8 mouse cellular contexts compared by ENCODE assay signal in the genomic region with DNA sequence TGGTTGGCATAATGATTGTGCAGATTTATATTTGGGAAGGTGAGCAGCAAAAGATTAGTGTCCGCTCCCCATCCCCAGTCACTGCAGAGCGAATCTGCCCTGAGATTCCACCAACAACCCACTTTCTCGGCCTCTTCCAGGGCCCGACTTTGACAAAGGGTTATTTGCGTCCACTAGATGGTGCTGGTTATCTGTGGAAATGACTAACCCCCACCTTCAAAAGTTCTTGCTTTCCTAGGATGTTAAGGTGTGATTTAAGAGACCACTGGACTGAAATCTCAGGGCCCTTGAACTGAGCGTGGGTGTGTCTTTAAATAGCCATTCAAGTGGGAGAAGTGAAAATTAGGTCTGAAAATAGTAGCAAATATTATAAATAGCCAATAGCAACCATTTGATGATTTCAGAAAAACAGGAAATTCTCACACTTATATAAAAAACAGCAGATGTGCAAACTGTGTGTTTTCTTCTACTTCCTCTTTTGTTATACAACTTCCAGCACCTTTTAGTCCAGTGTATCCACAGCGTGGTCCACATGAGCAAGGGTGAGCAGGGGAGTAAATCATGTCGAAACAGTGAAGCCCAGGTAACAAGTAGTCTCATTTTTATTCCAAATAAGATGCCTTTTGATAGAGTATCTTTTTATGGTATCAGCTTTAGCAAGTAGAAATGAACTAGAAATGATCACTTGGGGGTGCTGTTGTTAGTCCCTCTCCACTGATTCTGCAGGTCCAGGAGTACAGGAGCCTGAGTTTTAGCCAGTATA. TPM values are rescaled to one million over a fixed set of nuclear protein-coding genes. Genes with fewer than 3 reads are reported as not detected.
A peak's percentile ranks its signal among the peaks of the same experiment; 100 is the strongest.
DNase-seq lines count a peak whose midpoint lies in the region; ATAC-seq lines count a peak whose summit lies in the region.

No protein-coding gene starts in this region.

- 25% methylated on average over 8 of the region's 8 CpGs for WGBS in hindbrain, embryonic 10.5 days
- 19% methylated on average over 8 of the region's 8 CpGs for WGBS in hindbrain, embryonic 12.5 days
- WGBS in midbrain, embryonic 14.5 days, result 22% methylated on average over 8 of the region's 8 CpGs

- H3K27ac ChIP-seq in hindbrain, embryonic 10.5 days, result no peak overlapping the region
- no peak overlapping the region for H3K27ac ChIP-seq in hindbrain, embryonic 12.5 days
- no peak overlapping the region for H3K27ac ChIP-seq in midbrain, embryonic 14.5 days (replicated peaks; ENCODE audit: low read depth, low read length)

- H3K27me3 ChIP-seq in hindbrain, embryonic 10.5 days (ENCODE audit: insufficient read depth, poor library complexity, severe bottlenecking), result 0 out of 2 replicates have a peak, but pooled peaks cover 4% of the 10 kb centered on the region
- H3K27me3 ChIP-seq in hindbrain, embryonic 12.5 days, result no peaks in the 10 kb centered on the region
- H3K27me3 ChIP-seq in midbrain, embryonic 14.5 days (ENCODE audit: control insufficient read depth, insufficient read depth, low read length), result no peaks in the 10 kb centered on the region

- no peaks in the 10 kb centered on the region for H3K9me3 ChIP-seq in hindbrain, embryonic 10.5 days
- H3K9me3 ChIP-seq in hindbrain, embryonic 12.5 days (replicated peaks), result no peaks in the 10 kb centered on the region
- no peaks in the 10 kb centered on the region for H3K9me3 ChIP-seq in midbrain, embryonic 14.5 days (ENCODE audit: control insufficient read depth, low read length)

- DNase-seq in hindbrain, embryonic 10.5 days (ENCODE audit: low spot score), result peak; percentile 53
- DNase-seq in adrenal gland, adult 2 months, result peak; percentile 51
- DNase-seq in embryo, embryonic 11.5 days (ENCODE audit: low read depth, low spot score), result peak; percentile 45
- peak; percentile 35 to 55 for DNase-seq in layer of hippocampus, postnatal 36 days
- DNase-seq in midbrain, embryonic 14.5 days, result peak; percentile 90
- DNase-seq in spleen, postnatal 36 days (ENCODE audit: low spot score in 2 of 2), result peak; percentile 65 to 81

- H3K9ac ChIP-seq in hindbrain, embryonic 12.5 days, result no peak overlapping the region
- no peak overlapping the region for H3K9ac ChIP-seq in midbrain, embryonic 14.5 days (replicated peaks; ENCODE audit: low read length)

- H3K4me1 ChIP-seq in hindbrain, embryonic 10.5 days (replicated peaks), result no peaks in the 10 kb centered on the region; the same call in 1 of the 2 replicates
- no peaks in the 10 kb centered on the region for H3K4me1 ChIP-seq in hindbrain, embryonic 12.5 days
- H3K4me1 ChIP-seq in midbrain, embryonic 14.5 days (ENCODE audit: control insufficient read depth, insufficient read depth, low read length), result no peaks in the 10 kb centered on the region

- no peak overlapping the region for H3K4me3 ChIP-seq in hindbrain, embryonic 10.5 days
- no peak overlapping the region for H3K4me3 ChIP-seq in hindbrain, embryonic 12.5 days
- H3K4me3 ChIP-seq in midbrain, embryonic 14.5 days (replicated peaks; ENCODE audit: low read depth, low read length), result no peak overlapping the region

- H3K36me3 ChIP-seq in hindbrain, embryonic 10.5 days, result no peaks in the 10 kb centered on the region
- no peaks in the 10 kb centered on the region for H3K36me3 ChIP-seq in hindbrain, embryonic 12.5 days
- no peaks in the 10 kb centered on the region for H3K36me3 ChIP-seq in midbrain, embryonic 14.5 days (ENCODE audit: control insufficient read depth, insufficient read depth, low read length)

- H3K4me2 ChIP-seq in hindbrain, embryonic 12.5 days (replicated peaks), result no peak overlapping the region
- no peak overlapping the region for H3K4me2 ChIP-seq in midbrain, embryonic 14.5 days (ENCODE audit: low read length)

- ATAC-seq in hindbrain, embryonic 12.5 days (ENCODE audit: low FRiP score), result no peak
- peak; percentile 68 to 72 for ATAC-seq in hematopoietic stem cell, adult 5-6 weeks (replicated peaks in 1 of 2; ENCODE audit: insufficient read depth in 1 of 2, low FRiP score in 2 of 2, low TSS enrichment in 1 of 2, low read depth in 1 of 2, poor library complexity in 2 of 2, severe bottlenecking in 2 of 2)
- ATAC-seq in midbrain, embryonic 14.5 days (ENCODE audit: low FRiP score, low TSS enrichment), result 0 out of 2 replicates have a peak, but pooled peaks have one; percentile 46

RNA-seq across cellular contexts. Expression of a gene that starts 6.6 kb away (rescaled TPM):
- 3.1 and 3.2 TPM in 2 replicates for polyA plus RNA-seq in hindbrain, embryonic 10.5 days (2016; fragmentation: Nextera tagmentation; extraction: Ambion mirVana)
- 2.5 and 3.3 TPM in 2 replicates for polyA plus RNA-seq in hindbrain, embryonic 12.5 days (2016; fragmentation: Nextera tagmentation; extraction: Ambion mirVana)
- under 1 TPM; 0.37 to 0.45 TPM for total RNA-seq in adrenal gland, adult 2 months (2021)
- not detected in 2 replicates for polyA plus RNA-seq in adrenal gland, adult 2 months (2012; rRNA removed)
- total RNA-seq in hematopoietic stem cell, adult 5-6 weeks (2017), result 0.94 and 0.99 TPM in 2 replicates
- total RNA-seq in layer of hippocampus, postnatal 36 days (2021), result under 1 TPM; 0.52 to 0.88 TPM
- 3.2 and 3.5 TPM in 2 replicates for polyA plus RNA-seq in midbrain, embryonic 14.5 days (2014; fragmentation: Nextera tagmentation; extraction: Ambion mirVana)
